Mouse (Mus musculus) small intestine, adult 2 months (tissue): Measurements from ENCODE around the gene Prmt1.

ENCODE experiments used
- CTCF ChIP-seq: fragments of 200-500 bp; IDR thresholded peaks from 2 replicates; pipeline ENCODE4 v1.5.1; 2012; ENCODE audit warnings: low read depth, mild to moderate bottlenecking, control low read depth, inconsistent platforms, low read length, moderate library complexity, mixed read lengths; ENCODE audit not compliant: insufficient replicate concordance, insufficient read length; ENCODE audit errors: extremely low read depth
- POLR2A ChIP-seq: fragments of 200-500 bp; IDR thresholded peaks from 2 replicates; pipeline ENCODE4 v1.6.1; 2012; ENCODE audit warnings: low read depth, mild to moderate bottlenecking, control low read depth, inconsistent platforms, low read length, moderate library complexity

- TF ChIP-seq CTCF (no peak), POLR2A (no peak)
Measured at GRCm38 (mm10) chr7:45033722-45034359, 47.5 kb upstream of the Prmt1 start.
